Mouse (Mus musculus) Patski (cell line): ENCODE data around the gene Wdr62. TPM values are rescaled to one million over a fixed set of nuclear protein-coding genes. Genes with fewer than 3 reads are reported as not detected.

ENCODE experiments used
- ATAC-seq: fragments of 100-300 bp; one replicate; pipeline ENCODE4 v1.8.0; 2021
- CTCF ChIA-PET: fragments of 350-600 bp; sonication (Branson Sonifier 250); formaldehyde crosslinking; loops from one replicate; lab custom pipeline; 2022; ENCODE audit warnings: inconsistent platforms; lab: Charles Lee
- POLR2A ChIA-PET: fragments of 350-600 bp; sonication (Branson Sonifier 250); formaldehyde crosslinking; loops from one replicate; lab custom pipeline; 2022; ENCODE audit warnings: antibody characterized with exemption, inconsistent platforms; lab: Charles Lee
- DNase-seq: peaks from one replicate; pipeline ENCODE4 v3.0.0-alpha.2; 2011; ENCODE audit warnings: low read depth, low spot score
- H3K27me3 ChIP-seq: fragments of 371-371 bp; one replicate; pipeline ENCODE4 v1.5.1; 2021
- CTCF ChIP-seq: fragments of 100-300 bp; IDR thresholded peaks from one replicate; pipeline ENCODE4 v1.5.1; 2021
- in situ Hi-C: fragments of 300-500 bp; cut with MboI; formaldehyde crosslinking; loops from 3 replicates; pipeline ENCODE4 v1.11.1; 2018; ENCODE audit warnings: low pct_unique_long_range_greater_than_20kb, mixed read lengths
- polyA plus RNA-seq: library from polyadenylated mRNA; unstranded; gene quantifications from one replicate; pipeline ENCODE4 v1.2.3, GENCODE M21; 2021

The Wdr62 gene
- polyA plus RNA-seq, 1 experiment from 2014 or later: 9.7 TPM

DNA sequence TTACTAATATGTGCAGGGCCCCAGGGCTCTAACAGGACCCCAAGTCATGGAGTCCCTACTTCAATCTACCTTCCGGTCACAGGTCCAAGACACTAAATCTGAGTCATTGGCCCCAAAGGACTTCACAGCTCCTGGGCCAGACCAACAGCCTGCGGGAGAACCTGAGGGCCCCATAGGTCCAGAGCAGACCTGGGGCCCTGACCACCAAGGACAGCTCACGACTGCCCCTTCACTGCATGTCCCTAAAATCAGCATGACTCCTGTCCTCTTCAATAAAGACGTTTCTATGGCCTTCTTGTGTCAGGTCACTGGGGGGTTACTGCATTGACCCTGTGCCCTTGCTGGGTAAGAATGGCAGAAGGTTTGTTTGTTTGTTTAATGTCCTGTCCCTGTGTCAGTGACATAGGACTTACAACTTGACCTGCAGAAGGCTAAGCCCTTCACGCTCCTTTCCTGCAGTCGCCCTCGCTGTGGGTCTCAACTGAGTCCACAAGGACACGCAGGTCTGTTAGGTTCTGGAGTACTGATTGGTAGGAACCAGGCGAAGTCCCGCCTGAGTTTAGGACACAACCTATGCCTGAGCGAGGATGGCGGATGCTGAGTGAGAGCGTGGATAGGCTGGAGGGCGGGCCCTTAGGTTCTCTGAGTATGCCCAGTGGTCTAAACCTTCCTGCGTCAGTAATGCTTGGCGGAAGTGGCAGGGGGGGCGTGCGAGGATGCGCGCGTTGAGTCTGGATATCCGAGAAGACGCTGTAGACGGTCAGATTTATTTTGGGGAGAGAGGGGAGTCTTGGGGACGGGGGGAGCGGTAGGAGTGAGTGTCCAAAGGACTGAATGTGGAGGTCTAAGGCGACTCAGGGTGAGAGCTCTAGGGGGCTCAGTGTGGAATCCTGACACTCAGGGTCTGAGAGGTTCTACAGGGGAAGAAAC lies 28.1 kb upstream of the Wdr62 start, which contains the start of gene Alkbh6:
Gene Alkbh6 (plus strand): TSS at position 642 of the 930 bp plus-strand sequence.
- ChIA-PET CTCF (interaction anchor here (1.3 kb wide), 1 partner anchor 12 kb away, joined by 3 read pairs; no protein-coding TSS in a partner anchor), POLR2A (interaction anchor here (0.7 to 0.8 kb wide), 2 partner anchors 13 to 14 kb away, joined by 3 to 5 read pairs; partner anchors contain the start of gene E130208F15Rik)
- DNase-seq (peak; percentile 78), ATAC-seq (peak; percentile 100)
- TF ChIP-seq CTCF: no peak
- in situ Hi-C loops: no loop called here
- H3K27me3 ChIP-seq: no peaks in the 10 kb centered on the region

DNA sequence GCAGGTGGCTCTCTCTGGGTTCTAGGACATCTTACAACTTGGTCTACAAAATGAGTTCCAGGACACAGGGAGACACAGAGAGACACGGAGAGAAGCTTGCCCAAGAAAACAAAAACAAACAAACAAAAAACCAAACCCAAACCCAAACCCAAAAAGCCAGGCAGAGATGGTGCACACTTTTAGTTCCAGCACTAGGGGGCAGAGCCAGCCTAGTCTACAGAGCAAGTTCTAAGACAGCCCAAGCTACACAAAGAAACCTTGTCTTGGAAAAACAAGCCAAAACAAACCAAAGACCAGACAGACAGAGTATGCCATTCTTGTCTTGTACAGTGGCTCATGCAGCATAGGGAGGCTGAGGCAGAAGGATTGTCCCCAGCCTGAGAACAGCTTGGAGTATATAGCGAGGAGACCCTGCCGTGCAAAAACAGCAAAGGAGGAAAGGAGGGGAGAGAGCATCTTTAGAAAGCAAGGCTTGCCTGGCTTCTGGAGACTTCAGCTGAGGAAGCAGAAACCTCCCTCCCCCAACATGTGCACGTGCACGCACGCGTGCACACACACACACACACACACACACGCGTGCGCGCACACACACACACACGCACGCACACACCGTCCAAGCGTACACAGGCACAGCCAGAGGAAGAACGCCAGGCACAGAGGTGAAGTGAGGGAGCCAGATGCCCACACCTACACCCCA lies 26.0 kb upstream of the Wdr62 start:
- no peak for TF ChIP-seq CTCF
- ATAC-seq (no peak), DNase-seq (no peak)
- ChIA-PET POLR2A (no interaction called here), CTCF (interaction anchor here (0.8 to 1.2 kb wide), 3 partner anchors 27 to 34 kb away, joined by 3 to 6 read pairs (median 3); no protein-coding TSS in a partner anchor)
- in situ Hi-C loops: no loop called here
- no peaks in the 10 kb centered on the region for H3K27me3 ChIP-seq

DNA sequence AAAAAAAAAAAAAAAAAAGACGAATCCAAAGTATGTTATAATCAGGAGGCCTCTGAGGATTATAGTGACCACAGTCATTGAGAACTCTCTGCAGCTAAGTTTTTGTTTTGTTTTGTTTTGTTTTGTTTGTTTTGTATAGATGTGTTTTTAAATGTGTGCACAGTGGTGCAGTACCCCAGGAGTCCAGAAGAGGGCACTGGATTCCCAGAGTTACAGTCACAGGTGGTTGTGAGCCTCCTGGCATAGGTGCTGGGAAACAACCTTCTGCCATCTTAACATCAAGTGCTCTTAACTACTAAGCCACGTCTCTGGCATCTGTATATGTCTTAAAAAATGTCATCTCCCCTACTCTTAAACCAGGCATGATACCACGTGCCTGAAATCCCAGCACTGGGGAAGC lies 20.7 kb upstream of the Wdr62 start:
- in situ Hi-C loops: no loop called here
- ATAC-seq: no peak
- no peak for TF ChIP-seq CTCF
- CTCF ChIA-PET: interaction anchor here (0.8 to 2.9 kb wide), 8 partner anchors 10 to 68 kb away, joined by 3 to 12 read pairs (median 6); partner anchors contain the start of genes Clip3, Thap8 and Wdr62
- no peaks in the 10 kb centered on the region for H3K27me3 ChIP-seq
- POLR2A ChIA-PET: no interaction called here
- DNase-seq: no peak

DNA sequence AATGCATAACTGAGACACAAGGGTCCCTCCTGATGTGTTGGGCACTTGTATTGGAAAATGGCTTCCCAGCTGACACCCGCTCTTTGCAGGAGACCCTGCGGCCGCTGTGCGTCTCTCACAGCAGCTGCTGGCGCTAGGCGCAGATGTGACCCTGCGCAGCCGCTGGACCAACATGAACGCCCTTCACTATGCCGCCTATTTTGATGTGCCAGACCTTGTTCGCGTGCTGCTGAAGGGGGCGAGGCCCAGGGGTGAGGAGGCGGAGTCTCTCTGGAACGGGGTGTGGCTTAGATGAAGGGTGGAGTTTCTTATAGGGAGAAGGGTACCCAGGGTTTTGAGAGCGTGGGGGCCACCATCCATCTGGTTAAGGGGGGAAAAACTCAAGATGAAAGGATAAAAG lies 17.0 kb upstream of the Wdr62 start:
- ChIA-PET POLR2A (no interaction called here), CTCF (no interaction called here)
- H3K27me3 ChIP-seq: no peaks in the 10 kb centered on the region
- in situ Hi-C loops: no loop called here
- no peak for TF ChIP-seq CTCF
- DNase-seq (no peak), ATAC-seq (no peak)

DNA sequence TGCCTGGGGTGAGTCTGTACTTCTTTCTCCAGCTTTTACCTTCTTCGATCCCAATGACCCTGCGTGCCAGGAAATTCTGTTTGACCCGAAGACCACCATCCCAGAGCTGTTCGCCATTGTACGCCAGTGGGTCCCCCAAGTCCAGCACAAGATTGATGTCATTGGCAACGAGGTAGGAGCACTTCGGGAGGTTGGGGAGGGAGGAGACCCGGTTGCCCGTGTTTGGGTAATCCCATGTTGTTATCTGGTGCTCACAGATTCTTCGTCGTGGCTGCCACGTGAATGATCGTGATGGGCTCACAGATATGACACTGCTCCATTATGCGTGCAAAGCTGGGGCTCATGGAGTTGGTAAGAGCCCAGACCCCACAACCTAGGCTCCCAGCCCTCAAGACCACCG lies 16.6 kb upstream of the Wdr62 start:
- no peaks in the 10 kb centered on the region for H3K27me3 ChIP-seq
- in situ Hi-C loops: no loop called here
- ChIA-PET CTCF (no interaction called here), POLR2A (no interaction called here)
- no peak for ATAC-seq
- DNase-seq: no peak
- TF ChIP-seq CTCF: no peak

DNA sequence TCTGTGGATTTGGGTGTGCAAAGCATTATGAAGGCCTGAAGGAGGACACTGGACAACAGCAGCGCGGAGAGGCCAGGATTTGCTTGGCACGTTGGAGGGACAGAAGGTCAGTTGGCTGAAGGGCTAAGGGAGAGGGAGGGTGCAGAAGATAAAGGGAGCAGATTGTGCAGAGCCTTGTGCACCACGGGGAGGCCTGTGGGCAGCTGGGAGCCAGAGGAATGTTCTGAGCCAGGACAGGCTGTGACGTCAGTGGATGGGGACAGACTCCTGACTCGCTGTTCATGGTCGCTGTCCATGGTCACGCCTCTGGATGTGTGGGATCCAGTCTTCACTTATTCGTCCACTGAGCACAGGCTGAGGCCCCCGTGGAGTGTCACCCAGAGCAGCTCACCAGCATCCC lies 14.9 kb upstream of the Wdr62 start:
- POLR2A ChIA-PET: no interaction called here
- DNase-seq (no peak), ATAC-seq (no peak)
- CTCF ChIA-PET: no interaction called here
- in situ Hi-C loops: no loop called here
- no peak for TF ChIP-seq CTCF
- no peaks in the 10 kb centered on the region for H3K27me3 ChIP-seq

DNA sequence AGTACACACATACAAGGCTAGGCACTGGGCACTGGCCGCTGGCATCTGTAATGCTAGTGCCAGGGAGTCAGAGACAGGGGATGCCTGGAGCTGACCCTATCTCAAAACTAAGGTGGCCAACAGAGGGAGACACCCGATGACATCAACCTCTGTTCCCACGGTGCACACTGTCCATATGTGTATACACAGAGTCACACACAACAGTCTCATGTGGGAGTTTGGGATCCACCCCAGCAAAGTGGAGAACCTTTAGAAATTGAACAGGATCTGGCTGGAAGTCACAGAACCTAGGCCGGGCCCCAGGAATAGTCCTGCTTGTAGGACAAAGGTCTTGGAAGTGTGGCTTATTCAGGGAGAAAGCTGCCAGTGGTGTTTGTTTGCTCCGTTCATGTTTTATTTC lies 14.1 kb upstream of the Wdr62 start:
- DNase-seq: no peak
- ATAC-seq: no peak
- CTCF ChIA-PET: no interaction called here
- H3K27me3 ChIP-seq: no peaks in the 10 kb centered on the region
- POLR2A ChIA-PET: no interaction called here
- in situ Hi-C loops: no loop called here
- no peak for TF ChIP-seq CTCF

DNA sequence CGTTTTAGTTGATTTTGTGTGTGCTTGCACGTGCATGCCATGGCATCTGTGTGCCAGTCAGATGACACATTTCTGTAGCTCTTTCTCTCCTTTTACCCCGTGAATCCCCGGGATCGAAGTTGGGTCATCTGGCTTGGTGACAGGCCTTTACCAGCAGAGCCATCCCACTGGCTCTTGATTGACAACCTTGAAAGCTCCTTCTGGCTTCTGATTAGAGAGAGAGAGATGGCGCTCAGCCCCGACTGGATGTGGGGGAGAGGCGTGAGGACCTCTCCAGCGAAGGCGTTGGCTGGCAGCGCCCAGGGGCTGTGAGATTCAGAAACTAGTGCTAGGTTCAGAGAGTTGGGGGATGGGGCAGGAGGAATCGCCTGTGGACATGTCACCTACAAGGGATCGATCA lies 13.6 kb upstream of the Wdr62 start:
- in situ Hi-C loops: no loop called here
- no peak for DNase-seq
- CTCF ChIA-PET: no interaction called here
- ATAC-seq: no peak
- H3K27me3 ChIP-seq: no peaks in the 10 kb centered on the region
- POLR2A ChIA-PET: no interaction called here
- TF ChIP-seq CTCF: no peak

DNA sequence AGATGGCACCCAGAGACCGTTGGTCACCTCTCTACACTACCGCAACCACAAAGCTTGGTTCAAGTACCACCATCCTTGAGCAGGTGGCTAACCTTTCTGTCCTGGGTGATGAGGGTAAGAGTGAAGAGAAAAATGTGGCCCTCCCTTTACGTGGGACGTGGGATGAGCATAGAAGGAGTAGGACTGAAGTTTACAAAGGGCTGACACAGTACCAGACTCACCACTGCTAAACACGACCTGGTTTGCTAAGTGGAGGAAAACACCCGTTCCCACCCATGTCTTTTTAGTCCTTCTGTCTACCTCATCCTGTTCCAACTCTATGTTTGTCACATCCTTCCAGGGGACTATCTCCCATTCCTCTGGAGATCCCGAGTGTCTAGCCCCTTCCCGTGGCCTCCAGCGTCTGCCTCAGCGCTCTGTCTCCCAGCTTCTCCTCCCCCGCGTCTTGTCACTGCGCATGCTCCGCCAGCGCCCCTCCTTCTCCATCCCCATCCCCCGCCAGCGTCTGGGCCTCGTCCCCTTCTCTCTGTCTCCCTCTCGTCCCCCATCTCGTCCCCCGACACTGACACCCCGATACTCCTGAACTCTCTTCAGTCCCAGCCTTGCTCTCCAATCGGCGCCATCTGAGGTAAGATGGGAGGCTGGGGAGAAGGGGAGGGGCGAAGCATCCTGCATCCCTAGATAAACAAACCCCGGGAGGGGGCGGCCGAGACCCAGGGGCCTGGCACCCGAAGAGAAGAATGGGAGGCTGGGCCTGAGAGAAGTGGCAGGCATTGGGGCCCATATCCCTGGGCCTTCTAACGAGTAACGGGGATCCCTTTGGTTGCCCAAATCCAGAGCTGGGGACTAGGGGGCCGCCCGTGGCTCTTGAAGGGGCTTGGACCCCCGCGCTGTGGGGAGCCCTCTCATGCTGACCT lies 11.3 kb upstream of the Wdr62 start, which contains the start of gene Clip3:
Gene Clip3 (plus strand): TSS at position 514 of the 917 bp plus-strand sequence.
- in situ Hi-C loops: no loop called here
- no peak for DNase-seq
- TF ChIP-seq CTCF: no peak
- no peaks in the 10 kb centered on the region for H3K27me3 ChIP-seq
- POLR2A ChIA-PET: no interaction called here
- CTCF ChIA-PET: interaction anchor here (1.2 to 2.0 kb wide), 2 partner anchors 9 to 10 kb away, joined by 3 to 7 read pairs; no protein-coding TSS in a partner anchor
- ATAC-seq: peak; percentile 32
